ENCODE assay signal across 10 mouse cellular contexts in the genomic region with DNA sequence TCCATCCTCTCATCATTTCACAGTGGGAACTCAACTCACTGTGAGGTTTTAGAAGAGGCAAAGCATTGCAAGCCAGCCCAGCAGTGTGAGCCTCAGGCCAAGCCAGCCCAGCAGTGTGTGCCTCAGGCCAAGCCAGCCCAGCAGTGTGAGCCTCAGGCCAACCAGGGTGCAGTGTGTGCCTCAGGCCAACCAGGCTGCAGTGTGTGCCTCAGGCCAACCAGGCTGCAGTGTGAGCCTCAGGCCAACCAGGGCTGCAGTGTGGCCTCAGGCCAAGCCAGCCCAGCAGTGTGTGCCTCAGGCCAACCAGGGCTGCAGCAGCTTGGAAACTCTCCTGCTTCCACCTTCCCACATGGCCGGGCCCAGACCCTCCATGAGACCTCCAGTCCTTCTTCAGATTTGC.
DNase-seq lines count a peak whose midpoint lies in the region; ATAC-seq and TF ChIP-seq lines count a peak whose summit lies in the region.
"Had no signal": no experiment of that assay in that cellular context is flagged by ENCODE, and none has a peak within 500 bp of the region (broad histone marks: within the 10 kb centered on the region; RNA-seq: fewer than 3 reads in every experiment).

No protein-coding gene starts in this region.

- no peak overlapping the region for H3K4me2 ChIP-seq in forebrain, postnatal 0 days (ENCODE audit: low read depth)
- no peak overlapping the region for H3K4me2 ChIP-seq in forebrain, embryonic 13.5 days
- no peak overlapping the region for H3K4me2 ChIP-seq in limb, embryonic 12.5 days
- H3K4me2 ChIP-seq: hindbrain, embryonic 15.5 days; neural tube, embryonic 12.5 days had no signal

- H3K9ac ChIP-seq in forebrain, postnatal 0 days: no peak overlapping the region
- no peak overlapping the region for H3K9ac ChIP-seq in forebrain, embryonic 13.5 days
- no peak overlapping the region for H3K9ac ChIP-seq in limb, embryonic 12.5 days (replicated peaks)
- H3K9ac ChIP-seq: hindbrain, embryonic 15.5 days; neural tube, embryonic 12.5 days had no signal

- no peaks in the 10 kb centered on the region for H3K27me3 ChIP-seq in forebrain, postnatal 0 days (ENCODE audit: insufficient read depth, low read length)
- no peaks in the 10 kb centered on the region; the same call in 1 of the 2 replicates for H3K27me3 ChIP-seq in forebrain, embryonic 13.5 days
- no peaks in the 10 kb centered on the region for H3K27me3 ChIP-seq in limb, embryonic 12.5 days
- H3K27me3 ChIP-seq: hindbrain, embryonic 15.5 days; neural tube, embryonic 12.5 days had no signal

- H3K27ac ChIP-seq in forebrain, postnatal 0 days (ENCODE audit: low read depth, low read length): no peak overlapping the region
- H3K27ac ChIP-seq in forebrain, embryonic 13.5 days: no peak overlapping the region
- H3K27ac ChIP-seq in limb, embryonic 12.5 days: peak overlapping the region; percentile 71
- H3K27ac ChIP-seq: hindbrain, embryonic 15.5 days; neural tube, embryonic 12.5 days had no signal

- WGBS in forebrain, postnatal 0 days: 54% methylated on average over 1 of the region's 1 CpGs
- 58% methylated on average over 1 of the region's 1 CpGs for WGBS in forebrain, embryonic 13.5 days
- WGBS in limb, embryonic 12.5 days: 50% methylated on average over 1 of the region's 1 CpGs

- no peaks in the 10 kb centered on the region for H3K36me3 ChIP-seq in forebrain, postnatal 0 days (ENCODE audit: insufficient read depth)
- no peaks in the 10 kb centered on the region for H3K36me3 ChIP-seq in forebrain, embryonic 13.5 days (ENCODE audit: poor library complexity, severe bottlenecking)
- H3K36me3 ChIP-seq in limb, embryonic 12.5 days: no peaks in the 10 kb centered on the region
- H3K36me3 ChIP-seq: hindbrain, embryonic 15.5 days; neural tube, embryonic 12.5 days had no signal

- no peaks in the 10 kb centered on the region for H3K9me3 ChIP-seq in forebrain, postnatal 0 days (ENCODE audit: low read length)
- no peaks in the 10 kb centered on the region for H3K9me3 ChIP-seq in forebrain, embryonic 13.5 days (replicated peaks)
- H3K9me3 ChIP-seq in limb, embryonic 12.5 days: no peaks in the 10 kb centered on the region
- H3K9me3 ChIP-seq: hindbrain, embryonic 15.5 days; neural tube, embryonic 12.5 days had no signal

- H3K4me3 ChIP-seq in forebrain, postnatal 0 days (ENCODE audit: low read depth, low read length): no peak overlapping the region
- H3K4me3 ChIP-seq in forebrain, embryonic 13.5 days: no peak overlapping the region
- H3K4me3 ChIP-seq in limb, embryonic 12.5 days (replicated peaks): no peak overlapping the region
- H3K4me3 ChIP-seq: hindbrain, embryonic 15.5 days; neural tube, embryonic 12.5 days had no signal

- H3K4me1 ChIP-seq in forebrain, postnatal 0 days (ENCODE audit: insufficient read depth): peaks cover 13% of the 10 kb centered on the region
- H3K4me1 ChIP-seq in forebrain, embryonic 13.5 days: peaks cover 43% of the 10 kb centered on the region
- peaks cover 54% of the 10 kb centered on the region for H3K4me1 ChIP-seq in limb, embryonic 12.5 days (replicated peaks)

- DNase-seq in forebrain, postnatal 0 days: no peak
- peak; percentile 57 for DNase-seq in lung, postnatal 10 days
- DNase-seq in lung, postnatal 14 days: no peak
- DNase-seq in testis, postnatal 14 days (ENCODE audit: low spot score): peak; percentile 28
- DNase-seq in layer of hippocampus, adult 8-10 months (ENCODE audit: low spot score in 2 of 2): no peak
- no peak for DNase-seq in c-Kit-positive CD71-positive TER-119-positive erythroid progenitor cells, embryonic 14.5 days (ENCODE audit: low spot score)

- ATAC-seq in forebrain, postnatal 0 days: peak; percentile 78
- ATAC-seq in forebrain, embryonic 13.5 days: no peak
- ATAC-seq in limb, embryonic 12.5 days (ENCODE audit: insufficient number of reproducible peaks, insufficient read depth, low FRiP score, low TSS enrichment, low read depth): no peak

- TF ChIP-seq CTCF in forebrain, postnatal 0 days (IDR thresholded peaks at IDR 0.05; ENCODE audit: low read depth): no peak

Comparison
In these comparisons a context has a peak if more than half of its experiments do, and no peak if none do; other contexts are left out.
1. DNase-seq: peak in lung, postnatal 10 days (single experiment) and testis, postnatal 14 days (single experiment); none in forebrain, postnatal 0 days (single experiment), lung, postnatal 14 days (single experiment), layer of hippocampus, adult 8-10 months (0 of 2) and c-Kit-positive CD71-positive TER-119-positive erythroid progenitor cells, embryonic 14.5 days (single experiment).